Mouse (Mus musculus) heart, adult 2 months (tissue): ENCODE measurements around the gene Dmac2. TPM values are rescaled to one million over a fixed set of nuclear protein-coding genes. Genes with fewer than 3 reads are reported as not detected.

Source experiments
- DNase-seq, 2 experiments: peaks; one replicate each; pipeline ENCODE4 v3.0.0; 2021
- H3K27ac ChIP-seq: fragments of 200-600 bp; 2 replicates; pipeline ENCODE4 v1.8.1; 2022
- H3K27me3 ChIP-seq: fragments of 200-500 bp; 2 replicates; pipeline ENCODE4 v1.6.1; 2012; ENCODE audit warnings: mild to moderate bottlenecking, low read length, inconsistent platforms, mixed read lengths; ENCODE audit not compliant: control insufficient read depth, insufficient read depth
- H3K36me3 ChIP-seq: fragments of 200-500 bp; 2 replicates; pipeline ENCODE4 v1.6.1; 2012; ENCODE audit warnings: low read length, inconsistent platforms; ENCODE audit not compliant: control insufficient read depth, insufficient read depth
- H3K4me1 ChIP-seq: fragments of 200-500 bp; 2 replicates; pipeline ENCODE4 v1.6.1; 2011; ENCODE audit warnings: low read length; ENCODE audit not compliant: control insufficient read depth, insufficient read depth
- H3K4me3 ChIP-seq: fragments of 200-600 bp; 2 replicates; pipeline ENCODE4 v1.8.1; 2022
- H3K79me2 ChIP-seq: fragments of 200-500 bp; replicated peaks from 2 replicates; pipeline ENCODE4 v1.6.1; 2012; ENCODE audit warnings: mild to moderate bottlenecking, inconsistent platforms, low read length, moderate library complexity, mixed read lengths; ENCODE audit not compliant: control insufficient read depth, insufficient read depth
- H3K9ac ChIP-seq: fragments of 200-500 bp; 2 replicates; pipeline ENCODE4 v1.6.1; 2012; ENCODE audit warnings: low read depth, mild to moderate bottlenecking, control low read depth, inconsistent platforms, low read length, mixed read lengths
- CTCF ChIP-seq: fragments of 200-600 bp; IDR thresholded peaks from 2 replicates; pipeline ENCODE4 v1.8.1; 2022; ENCODE audit warnings: antibody characterized with exemption, mild to moderate bottlenecking, moderate library complexity
- EP300 ChIP-seq: fragments of 200-500 bp; IDR thresholded peaks from 2 replicates; pipeline ENCODE4 v1.6.1; 2011; ENCODE audit warnings: low read depth, low read length, control low read depth; ENCODE audit not compliant: insufficient read depth
- POLR2A ChIP-seq: fragments of 200-500 bp; IDR thresholded peaks from 2 replicates; pipeline ENCODE4 v1.6.1; 2011; ENCODE audit warnings: mild to moderate bottlenecking, low read depth, low read length, control low read depth; ENCODE audit not compliant: insufficient read depth
- WGBS: fragments of 180-500 bp; shearing (Covaris S2); methylation state at CpG from one replicate; pipeline ENCODE4 v1.1.7; 2018; 5-methylcytosine and 5-hydroxymethylcytosine counted together
- intact Hi-C: fragments of 180-260 bp; cut with DNase I; formaldehyde crosslinking; loops from one replicate; pipeline ENCODE4 v1.15.1; 2025
- polyA plus RNA-seq: library from polyadenylated mRNA; depleted of rRNA; stranded (reverse); fragments of >200 nt; gene quantifications from 2 replicates; pipeline ENCODE4 v1.2.3, GENCODE M21; 2012
- total RNA-seq, 2 experiments: library from RNA; stranded (reverse); gene quantifications; 2 replicates each; pipeline ENCODE4 v1.2.3; 2021

Gene Dmac2
- total and polyA plus RNA-seq, 3 experiments: 52.2 to 83.8 (median 61.8) TPM

- Histone ChIP-seq H3K4me1 (no peaks in the 10 kb centered on the region), H3K27ac (no peak overlapping the region), H3K27me3 (no peaks in the 10 kb centered on the region), H3K9ac (no peak overlapping the region), H3K4me3 (no peak overlapping the region), H3K36me3 (no peaks in the 10 kb centered on the region), H3K79me2 (no peaks in the 10 kb centered on the region)
- WGBS: 40% methylated on average over 7 of the region's 7 CpGs
- no peak for DNase-seq
- TF ChIP-seq EP300 (no peak), CTCF (no peak), POLR2A (no peak)
- intact Hi-C loops: no loop called here
Observed at GRCm38 (mm10) chr7:25611501-25611900, 7.7 kb upstream of the Dmac2 start.

DNA sequence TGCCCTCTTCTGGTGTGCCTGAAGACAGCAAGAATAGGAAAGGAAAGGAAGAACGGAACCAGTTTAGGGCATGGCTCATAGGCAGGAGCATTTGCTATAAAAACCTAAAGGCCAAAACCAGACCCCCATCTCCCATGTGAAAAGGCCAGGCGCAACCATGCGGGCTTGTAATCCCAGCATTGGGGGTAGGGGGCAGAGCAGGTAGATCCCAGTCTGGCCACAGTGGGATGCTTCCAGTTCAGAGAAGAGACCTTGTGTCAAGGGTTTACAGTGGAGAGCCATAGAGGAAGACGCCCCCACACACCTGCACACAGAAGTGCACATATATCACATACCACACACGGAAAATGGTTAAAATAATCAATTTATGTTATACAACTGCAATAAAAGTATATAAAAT is 5.1 kb upstream of the Dmac2 start:
- Histone ChIP-seq H3K9ac (no peak overlapping the region), H3K79me2 (no peaks in the 10 kb centered on the region), H3K27ac (no peak overlapping the region), H3K4me1 (peaks cover 1% of the 10 kb centered on the region; the same call in 1 of the 2 replicates), H3K36me3 (no peaks in the 10 kb centered on the region), H3K4me3 (no peak overlapping the region), H3K27me3 (no peaks in the 10 kb centered on the region)
- WGBS: 90% methylated on average over 5 of the region's 5 CpGs
- no peak for DNase-seq
- TF ChIP-seq CTCF: no peak
- TF ChIP-seq EP300: no peak
- no peak for TF ChIP-seq POLR2A
- intact Hi-C loops: no loop called here

DNA sequence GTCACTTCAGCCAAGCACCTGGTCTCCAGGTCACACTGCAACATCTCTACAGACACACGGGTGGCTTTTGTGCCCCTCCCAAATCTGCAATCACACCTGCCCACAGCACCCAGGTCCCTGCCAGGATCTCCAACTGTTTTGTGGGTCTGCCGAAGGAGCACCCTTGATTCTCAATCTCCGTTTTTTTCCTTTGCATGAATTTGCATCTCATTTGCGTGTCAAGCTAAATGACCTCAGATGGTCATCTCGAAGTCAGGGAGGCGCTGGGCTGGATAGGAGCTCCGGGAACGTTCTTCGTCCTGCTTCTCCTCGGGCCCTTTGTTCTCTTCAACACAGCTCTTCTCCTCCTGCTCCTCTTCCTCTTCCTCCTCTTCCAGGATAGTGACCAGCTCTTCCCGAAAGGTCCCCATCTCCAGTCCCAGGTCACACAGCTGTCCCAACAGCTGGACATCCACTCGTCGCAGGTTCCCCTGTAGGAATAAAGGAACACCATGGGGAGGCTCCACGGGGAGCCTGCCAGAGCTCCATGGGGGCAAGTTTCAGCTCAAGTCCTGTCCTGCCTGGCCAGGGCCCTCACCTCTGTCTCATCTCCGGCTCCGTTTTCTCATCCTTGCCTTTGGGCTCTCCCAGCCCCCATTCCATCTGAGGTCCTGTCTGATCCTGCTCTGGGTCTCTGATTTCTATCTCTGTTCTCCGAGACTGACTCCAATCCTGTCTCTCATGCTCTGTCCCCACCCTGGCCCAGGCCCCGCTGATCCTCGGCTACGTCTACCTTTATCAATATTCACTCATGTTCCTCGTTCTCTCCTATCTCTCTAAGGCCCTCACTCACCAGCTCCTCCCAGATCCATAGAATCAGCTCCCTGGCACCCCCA is 4.1 kb upstream of the Dmac2 start:
- WGBS: 66% methylated on average over 21 of the region's 21 CpGs
- TF ChIP-seq CTCF (no peak), EP300 (no peak), POLR2A (no peak)

DNA sequence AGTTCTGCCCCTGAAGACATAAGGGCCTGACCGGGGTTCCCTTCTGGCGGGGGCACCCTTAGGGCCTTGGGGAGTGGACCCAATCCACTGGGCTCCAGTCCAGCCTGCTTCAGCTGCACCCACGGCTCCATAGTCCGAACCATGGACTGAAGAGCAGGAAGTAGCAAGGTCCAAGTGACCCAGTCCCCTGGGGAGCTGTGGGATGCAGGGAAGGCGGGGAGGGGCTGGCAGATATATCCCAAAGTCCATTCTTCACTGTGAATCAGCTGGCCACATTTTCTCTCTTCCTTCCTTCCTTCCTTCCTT is 3.6 kb upstream of the Dmac2 start, which contains the start of gene Erich4:
Gene Erich4 (minus strand): TSS at position 187 of the 306 bp plus-strand sequence.
- TF ChIP-seq POLR2A (no peak), CTCF (no peak), EP300 (no peak)
- no peak within 1 kb of the TSS for H3K4me3 ChIP-seq
- DNase-seq: peak in 1 of 2 experiments; percentile 4
- H3K79me2 ChIP-seq: no peaks in the 10 kb centered on the region
- no peak within 1 kb of the TSS for H3K9ac ChIP-seq
- WGBS: 61% methylated on average over 5 of the region's 5 CpGs
- peaks cover 1% of the 10 kb centered on the region; the same call in 1 of the 2 replicates for H3K4me1 ChIP-seq
- H3K27me3 ChIP-seq: no peaks in the 10 kb centered on the region
- no peak within 1 kb of the TSS for H3K27ac ChIP-seq
- intact Hi-C loops: loop anchor here (5.0 kb wide), 1 partner anchor 393 kb away; the partner anchor contains the start of genes Dedd2 and Zfp526
- H3K36me3 ChIP-seq: no peaks in the 10 kb centered on the region

More for the DNA sequence above, 4.1 kb upstream of the Dmac2 start:
- DNase-seq: no peak
- no peaks in the 10 kb centered on the region for H3K36me3 ChIP-seq
- no peak overlapping the region for H3K9ac ChIP-seq
- H3K27ac ChIP-seq: no peak overlapping the region
- H3K4me3 ChIP-seq: no peak overlapping the region
- no peaks in the 10 kb centered on the region for H3K79me2 ChIP-seq
- H3K4me1 ChIP-seq: peaks cover 1% of the 10 kb centered on the region; the same call in 1 of the 2 replicates
- H3K27me3 ChIP-seq: no peaks in the 10 kb centered on the region
- intact Hi-C loops: loop anchor here (5.0 kb wide), 1 partner anchor 393 kb away; the partner anchor contains the start of genes Dedd2 and Zfp526

GRCm38 (mm10) chr7:25617376-25618160 is 1.6 kb upstream of the Dmac2 start:
- Histone ChIP-seq H3K27ac (no peak overlapping the region), H3K4me1 (peaks cover 1% of the 10 kb centered on the region; the same call in 1 of the 2 replicates), H3K79me2 (no peaks in the 10 kb centered on the region), H3K4me3 (no peak overlapping the region), H3K9ac (no peak overlapping the region), H3K36me3 (no peaks in the 10 kb centered on the region), H3K27me3 (no peaks in the 10 kb centered on the region)
- WGBS: 87% methylated on average over 10 of the region's 10 CpGs
- no peak for TF ChIP-seq CTCF
- no peak for TF ChIP-seq POLR2A
- peak in 1 of 2 experiments; percentile 10 for DNase-seq
- intact Hi-C loops: loop anchor here (2.0 to 5.0 kb wide), 2 partner anchors 39 to 395 kb away; partner anchors contain the start of genes Dedd2 and Zfp526
